Mouse (Mus musculus) layer of hippocampus, adult 18-20 months (tissue): ENCODE measurements around the gene Cacna2d3. TPM values are rescaled to one million over a fixed set of nuclear protein-coding genes. Genes with fewer than 3 reads are reported as not detected.

Experiments
- DNase-seq, 2 experiments: peaks; one replicate each; pipeline ENCODE4 v3.0.0; 2022; ENCODE audit warnings: low spot score in 2 of 2
- total RNA-seq, 2 experiments: library from RNA; stranded (reverse); gene quantifications; 2 replicates each; pipeline ENCODE4 v1.2.3; 2021

The Cacna2d3 gene
- total RNA-seq, 2 experiments from 2014 or later: 85.8 to 89.9 TPM

GRCm38 (mm10) chr14:29270541-29270940 is 451.1 kb downstream of the Cacna2d3 start:
- DNase-seq: no peak

GRCm38 (mm10) chr14:29269816-29270215 is 451.8 kb downstream of the Cacna2d3 start:
- DNase-seq: no peak

GRCm38 (mm10) chr14:29268609-29269008 is 453.1 kb downstream of the Cacna2d3 start:
- no peak for DNase-seq

DNA sequence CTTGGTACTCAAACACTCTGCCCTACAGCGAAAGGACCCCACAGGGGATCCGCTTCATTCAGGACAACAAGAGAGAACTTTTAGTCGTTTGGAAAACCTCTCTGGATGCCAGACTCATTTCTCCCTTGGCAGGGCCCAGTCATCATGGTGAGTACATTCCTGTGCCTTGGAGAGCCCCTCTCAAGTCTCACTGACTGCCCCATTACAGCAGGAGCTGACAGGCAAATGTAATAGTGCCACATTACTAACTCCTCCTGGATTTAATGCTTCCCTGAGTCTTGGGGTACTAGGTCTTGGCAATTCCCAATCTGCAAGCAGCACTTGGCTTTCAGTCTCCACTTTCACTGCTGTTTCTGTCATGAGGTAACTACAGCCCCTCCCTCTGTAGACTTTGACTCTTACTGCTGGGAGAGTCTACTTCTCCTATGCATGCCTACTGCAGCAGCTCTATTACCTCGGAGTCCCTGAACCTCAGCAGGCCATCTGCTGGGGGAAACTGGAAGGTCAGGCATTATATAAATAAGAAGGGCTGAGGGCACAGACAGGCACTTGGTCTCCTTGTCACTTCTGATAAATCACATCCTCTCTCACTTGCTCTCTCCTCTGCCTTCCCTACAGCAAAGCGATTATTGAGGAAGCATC is 454.3 kb downstream of the Cacna2d3 start:
- DNase-seq: peak in 1 of 2 experiments; percentile 27

GRCm38 (mm10) chr14:29260621-29261020 is 461.0 kb downstream of the Cacna2d3 start:
- no peak for DNase-seq

DNA sequence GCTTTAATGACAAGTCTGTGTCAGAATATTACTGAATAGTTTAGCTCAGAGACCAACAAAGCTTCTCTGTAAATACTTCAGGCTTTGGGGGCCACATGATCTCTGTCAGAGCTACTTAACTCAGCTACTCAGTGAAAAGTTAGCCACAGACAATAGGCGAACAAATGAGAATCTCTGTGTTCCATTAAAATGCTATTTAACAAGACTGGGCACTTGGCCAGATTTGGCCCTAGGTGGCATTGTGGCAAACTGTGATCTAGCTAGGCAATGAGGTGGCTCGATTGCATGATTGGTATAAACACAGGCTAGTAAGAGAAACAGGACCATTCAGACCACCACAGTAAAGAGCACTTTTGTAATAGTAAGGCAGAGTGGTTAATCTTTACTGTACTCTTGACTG is 478.1 kb downstream of the Cacna2d3 start:
- DNase-seq: no peak

GRCm38 (mm10) chr14:29238446-29238845 is 483.2 kb downstream of the Cacna2d3 start:
- DNase-seq: no peak

GRCm38 (mm10) chr14:29228976-29229716 is 492.5 kb downstream of the Cacna2d3 start:
- no peak for DNase-seq

DNA sequence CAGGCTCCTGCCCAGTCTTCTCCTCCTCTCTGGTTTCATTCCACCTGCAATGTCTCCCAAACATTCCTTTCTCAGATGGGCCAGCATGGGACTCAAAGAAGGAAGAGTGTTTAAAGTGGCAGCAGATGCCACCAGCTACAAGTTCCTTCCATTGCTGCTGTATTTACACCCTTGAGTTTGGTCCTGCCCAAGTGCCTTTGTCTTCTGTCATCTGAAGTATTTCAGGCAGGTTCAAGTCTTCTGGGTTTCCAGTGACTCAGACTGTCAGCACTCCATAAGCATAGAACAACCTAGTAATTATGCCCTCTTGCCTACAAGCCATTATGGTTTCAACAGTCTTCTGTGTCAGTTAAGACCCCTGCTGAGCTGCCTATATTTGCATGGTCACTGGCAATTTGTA is 493.2 kb downstream of the Cacna2d3 start:
- no peak for DNase-seq

- DNase-seq: no peak
Observed at GRCm38 (mm10) chr14:29227959-29228358, 493.7 kb downstream of the Cacna2d3 start.

GRCm38 (mm10) chr14:29225754-29226365 is 495.8 kb downstream of the Cacna2d3 start:
- no peak for DNase-seq

DNA sequence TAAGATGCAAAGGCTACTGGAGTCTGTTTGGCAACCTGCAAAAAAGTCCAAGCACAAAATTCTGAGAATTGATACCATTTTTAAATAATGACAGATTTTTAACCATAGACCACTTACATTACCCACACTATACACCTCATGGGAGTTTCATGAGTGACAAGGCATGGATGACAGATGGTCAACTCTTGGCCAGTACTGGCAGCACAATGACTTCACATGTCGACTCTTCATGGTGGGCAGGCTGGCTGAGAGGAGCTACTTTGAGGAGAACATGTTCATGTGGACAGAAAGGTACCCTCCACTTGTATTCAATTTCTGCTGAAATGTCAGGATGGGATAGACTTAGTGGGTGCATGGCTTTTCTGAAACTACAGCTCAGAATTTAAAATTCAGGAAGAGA is 498.7 kb downstream of the Cacna2d3 start:
- DNase-seq: no peak

GRCm38 (mm10) chr14:29222191-29222882 is 499.3 kb downstream of the Cacna2d3 start:
- no peak for DNase-seq

DNA sequence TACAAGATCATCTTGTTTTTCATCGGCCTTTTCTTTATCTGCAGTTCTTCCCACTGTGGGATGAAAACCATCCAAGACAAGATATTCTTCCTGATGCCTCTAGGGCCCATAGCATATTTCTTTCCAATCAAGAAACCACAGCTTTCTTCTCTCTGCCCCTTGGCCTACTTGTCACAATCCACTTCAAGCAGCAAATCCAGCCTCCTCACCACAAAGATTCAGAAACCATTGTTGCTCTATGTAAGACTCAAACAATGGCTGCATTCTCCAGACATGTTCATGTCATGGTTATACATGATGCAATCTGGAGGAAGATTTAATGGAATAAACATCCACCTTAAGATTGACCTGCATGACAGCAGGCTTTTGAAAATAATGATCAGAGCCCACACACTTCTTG is 505.6 kb downstream of the Cacna2d3 start:
- DNase-seq: no peak

DNA sequence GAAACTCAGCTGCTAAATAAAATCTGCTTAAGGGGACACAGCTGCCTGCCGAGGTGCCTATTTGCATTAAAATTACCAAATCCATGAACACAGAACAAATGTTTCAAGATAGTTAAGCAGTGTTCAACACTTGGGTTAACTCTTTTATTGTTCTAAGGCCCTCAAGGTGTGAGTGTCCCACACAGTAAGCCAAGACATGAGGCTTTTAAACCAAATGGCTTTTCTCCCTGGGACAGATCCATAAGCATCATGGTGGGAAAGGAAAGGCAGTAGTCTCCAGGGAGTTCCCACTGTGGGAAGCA is 516.7 kb downstream of the Cacna2d3 start:
- DNase-seq: no peak

DNA sequence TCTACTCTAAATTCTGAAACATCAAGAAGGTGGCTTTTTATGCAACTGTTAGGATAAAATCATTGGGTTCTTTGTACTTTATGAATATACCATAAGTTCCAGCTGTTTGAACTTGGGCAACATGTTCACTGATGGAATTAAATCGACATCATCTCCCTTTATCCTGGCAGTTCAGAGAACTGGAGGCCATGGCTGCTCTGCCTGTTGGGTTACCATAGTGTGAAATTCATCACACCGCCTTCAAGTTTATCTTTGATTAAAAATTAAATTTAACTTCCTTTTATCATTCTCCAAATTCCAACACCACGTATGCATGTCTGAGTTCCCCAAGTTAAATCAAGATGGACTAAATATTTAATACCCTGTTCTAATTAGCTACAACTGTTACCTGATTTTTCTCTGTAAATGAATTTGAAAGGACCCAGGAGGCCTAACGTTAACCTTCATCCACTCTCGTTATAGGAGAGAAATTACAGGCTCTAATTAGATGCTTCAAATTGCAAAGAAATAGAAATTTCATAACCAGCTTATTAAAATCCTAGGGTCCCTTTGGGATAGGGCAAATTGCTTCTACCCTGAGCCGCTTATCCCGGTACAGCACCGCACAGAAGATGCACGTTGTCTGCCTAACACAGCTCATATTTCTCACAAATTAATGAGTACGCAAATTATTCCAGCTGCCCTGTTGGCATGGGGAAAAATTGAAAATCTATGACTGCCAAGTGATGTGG is 517.3 kb downstream of the Cacna2d3 start:
- DNase-seq: no peak

DNA sequence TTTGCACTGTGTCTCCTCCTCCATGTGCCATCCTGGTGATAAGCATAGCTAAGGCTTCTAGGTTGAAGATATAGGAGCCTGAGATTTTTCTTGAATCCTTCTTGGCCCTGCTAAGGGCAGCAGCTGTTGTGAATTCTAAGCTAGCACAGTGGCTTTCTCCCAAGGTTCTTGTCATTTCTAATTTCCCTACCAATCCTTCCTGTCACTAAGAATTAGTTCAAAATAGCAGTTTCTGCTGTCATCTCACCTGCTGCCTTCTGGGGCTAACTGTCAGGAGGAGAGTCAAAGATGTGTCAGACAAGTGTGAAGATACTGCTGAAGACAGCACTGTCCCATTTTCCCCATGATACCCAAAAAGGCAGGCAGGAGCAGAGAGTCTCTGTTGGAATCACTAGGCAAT is 525.5 kb downstream of the Cacna2d3 start:
- no peak for DNase-seq

DNA sequence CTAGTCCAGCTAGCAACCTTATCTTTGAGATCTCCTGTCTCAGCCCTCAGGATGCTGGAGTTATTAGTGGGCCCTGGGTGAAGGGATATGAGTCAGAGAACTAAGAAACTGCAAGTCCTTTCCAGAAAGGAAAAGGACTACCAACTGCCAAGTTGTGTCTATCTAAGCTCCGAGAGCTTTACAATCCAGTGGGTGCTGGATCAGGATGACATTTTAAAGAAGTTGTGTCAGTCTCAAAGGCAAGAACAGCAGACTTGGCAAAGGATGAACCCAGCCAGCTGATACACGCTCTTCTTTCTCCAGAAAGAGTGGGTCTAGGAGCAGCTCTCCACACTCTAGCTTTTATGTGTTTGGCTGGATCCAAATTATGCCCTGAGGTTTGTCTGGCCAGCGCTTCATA is 530.2 kb downstream of the Cacna2d3 start:
- no peak for DNase-seq

- peak in 1 of 2 experiments; percentile 31 for DNase-seq
Observed at GRCm38 (mm10) chr14:29183730-29184129, 537.9 kb downstream of the Cacna2d3 start.

DNA sequence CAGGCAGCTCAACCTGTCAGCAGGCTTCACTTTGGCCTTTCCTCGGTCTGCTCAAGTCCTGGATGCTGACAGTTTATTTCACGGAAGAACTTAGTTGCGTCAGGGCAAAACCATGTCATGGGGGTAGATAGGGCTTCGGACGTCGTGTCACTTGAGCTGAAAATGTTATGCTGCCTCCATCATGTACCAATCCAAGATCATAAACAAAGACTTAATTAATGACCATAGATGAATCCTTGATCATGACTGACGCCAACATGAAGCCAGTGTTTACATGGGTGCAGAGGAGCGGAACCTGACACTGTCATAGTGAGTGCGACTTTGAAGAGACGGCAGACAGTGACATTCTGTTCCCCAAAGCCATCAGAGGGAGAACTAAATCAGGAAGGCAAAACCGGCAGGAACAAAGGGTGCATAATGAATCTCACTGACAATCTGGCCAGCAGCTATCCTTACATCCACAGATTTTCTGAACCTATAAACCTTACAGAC is 542.2 kb downstream of the Cacna2d3 start:
- peak in 1 of 2 experiments; percentile 34 for DNase-seq
